Mouse (Mus musculus): Measurements from ENCODE around the gene Ktn1. TPM values are rescaled to one million over a fixed set of nuclear protein-coding genes. Genes with fewer than 3 reads are reported as not detected.

Ktn1 gene
- polyA plus RNA-seq, 1 experiment, result 61.2 TPM

- DNase-seq (ENCODE audit: extremely low spot score in 1 of 2, low spot score in 1 of 2), result no peak
Measured at GRCm38 (mm10) chr14:47663844-47664469, 15.7 kb downstream of the Ktn1 start.

- no peak for DNase-seq (ENCODE audit: extremely low spot score in 1 of 2, low spot score in 1 of 2)
Measured at GRCm38 (mm10) chr14:47664470-47664864, 16.2 kb downstream of the Ktn1 start.

DNA sequence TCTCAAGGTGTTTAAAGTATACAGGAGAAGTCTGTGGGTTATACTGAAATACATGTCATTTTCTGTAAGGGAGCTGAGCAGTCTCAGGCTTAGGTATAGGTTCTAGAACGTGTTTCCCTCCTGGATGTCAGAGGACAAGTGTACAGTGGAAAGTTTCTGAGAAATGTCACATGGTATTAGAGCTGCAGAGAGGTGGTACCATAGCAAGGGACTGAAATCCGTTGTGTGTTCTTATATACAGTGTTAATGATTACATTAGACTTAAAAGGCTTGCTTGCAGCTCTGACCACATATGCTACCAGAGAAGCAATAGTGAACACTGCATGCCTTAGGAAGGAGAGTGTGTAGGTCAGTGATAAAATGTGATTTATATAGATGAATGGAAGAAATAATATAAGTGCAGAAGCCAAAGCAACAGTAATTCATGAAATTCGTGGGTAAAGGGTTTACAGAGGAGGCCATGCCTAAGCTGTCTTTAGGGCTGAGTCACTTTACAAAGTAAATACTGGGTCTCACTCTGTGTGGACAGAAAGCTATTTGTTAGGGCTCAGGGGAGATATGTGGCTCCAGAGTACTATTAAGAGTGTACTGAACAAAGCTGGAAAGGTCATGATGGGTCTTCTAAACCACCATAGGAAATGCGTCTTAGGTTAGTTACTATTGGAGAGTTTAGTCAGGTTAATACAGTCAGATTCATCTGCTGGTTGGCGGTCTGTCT lies 17.0 kb downstream of the Ktn1 start:
- no peak for DNase-seq (ENCODE audit: extremely low spot score in 1 of 2, low spot score in 1 of 2)

DNA sequence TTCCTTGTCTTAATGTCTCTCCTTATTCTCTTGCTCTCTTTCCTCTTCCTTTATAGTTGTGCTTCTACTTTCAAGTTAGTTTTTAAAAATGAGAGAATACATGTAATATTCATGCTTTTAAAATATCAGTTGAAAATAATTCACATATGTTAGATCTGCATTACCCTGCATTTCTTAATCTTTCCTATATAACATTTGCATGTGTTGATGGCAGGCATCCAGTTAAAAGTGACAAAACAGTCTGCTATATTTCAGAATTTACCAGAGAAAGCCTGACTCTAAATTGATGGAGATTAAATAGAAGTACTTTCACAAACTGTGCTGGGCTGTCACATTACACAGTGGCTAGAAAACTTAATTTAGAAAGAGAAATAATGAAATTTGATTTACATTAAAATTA lies 19.8 kb downstream of the Ktn1 start:
- peak in 1 of 2 experiments; percentile 25 for DNase-seq (ENCODE audit: extremely low spot score in 1 of 2, low spot score in 1 of 2)

- DNase-seq (ENCODE audit: extremely low spot score in 1 of 2, low spot score in 1 of 2), result no peak
Measured at GRCm38 (mm10) chr14:47682886-47683285, 34.6 kb downstream of the Ktn1 start.

GRCm38 (mm10) chr14:47684579-47684978 lies 36.3 kb downstream of the Ktn1 start:
- no peak for DNase-seq (ENCODE audit: extremely low spot score in 1 of 2, low spot score in 1 of 2)

- no peak for DNase-seq (ENCODE audit: extremely low spot score in 1 of 2, low spot score in 1 of 2)
Measured at GRCm38 (mm10) chr14:47699126-47699525, 50.9 kb downstream of the Ktn1 start.

- no peak for DNase-seq (ENCODE audit: extremely low spot score in 1 of 2, low spot score in 1 of 2)
Measured at GRCm38 (mm10) chr14:47709546-47709945, 61.3 kb downstream of the Ktn1 start.

GRCm38 (mm10) chr14:47715771-47716170 lies 67.5 kb downstream of the Ktn1 start:
- no peak for DNase-seq (ENCODE audit: extremely low spot score in 1 of 2, low spot score in 1 of 2)

- no peak for DNase-seq (ENCODE audit: extremely low spot score in 1 of 2, low spot score in 1 of 2)
Measured at GRCm38 (mm10) chr14:47717916-47718606, 69.8 kb downstream of the Ktn1 start.

DNA sequence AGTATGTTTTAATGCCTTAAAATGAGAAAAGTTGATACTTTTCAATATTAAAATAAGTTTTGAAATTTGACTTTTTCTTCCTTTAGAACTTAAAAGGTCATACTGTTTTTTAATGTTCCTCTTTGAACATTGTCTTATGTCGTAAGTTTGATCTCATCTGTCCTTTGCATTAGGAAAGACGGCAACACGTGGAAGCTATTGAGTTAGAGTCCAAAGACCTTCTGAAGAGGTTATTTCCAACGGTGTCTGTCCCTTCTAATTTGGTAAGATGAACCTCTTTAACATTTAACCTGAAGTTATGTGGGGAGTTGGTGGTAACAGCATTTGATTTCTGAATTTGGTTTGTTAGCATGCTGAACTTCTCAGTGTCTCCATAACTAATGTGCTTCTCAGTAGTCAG lies 71.8 kb downstream of the Ktn1 start:
- DNase-seq (ENCODE audit: extremely low spot score in 1 of 2, low spot score in 1 of 2), result no peak

GRCm38 (mm10) chr14:47723035-47723434 lies 74.8 kb downstream of the Ktn1 start:
- DNase-seq (ENCODE audit: extremely low spot score in 1 of 2, low spot score in 1 of 2), result no peak

DNA sequence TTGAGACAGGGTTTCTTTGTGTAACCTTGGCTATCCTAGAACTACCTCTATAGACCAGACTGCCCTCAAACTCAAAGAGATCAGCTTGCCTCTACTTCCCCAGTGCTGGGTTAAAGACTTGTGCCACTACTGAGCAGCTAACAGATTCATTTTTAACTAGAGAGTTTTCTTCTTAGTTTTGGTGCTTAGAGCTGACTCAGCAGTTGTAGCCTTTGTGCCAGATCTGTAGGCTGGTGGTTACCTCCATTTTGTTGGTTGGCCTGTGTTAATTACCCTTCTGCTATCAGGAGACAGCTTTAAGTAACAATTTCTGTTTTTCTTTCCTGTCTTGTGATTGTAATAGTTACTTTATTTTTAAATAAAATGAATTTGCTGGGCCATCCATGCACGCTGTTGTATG lies 80.3 kb downstream of the Ktn1 start:
- DNase-seq (ENCODE audit: extremely low spot score in 1 of 2, low spot score in 1 of 2), result no peak

GRCm38 (mm10) chr14:47735354-47735753 lies 87.1 kb downstream of the Ktn1 start:
- no peak for DNase-seq (ENCODE audit: extremely low spot score in 1 of 2, low spot score in 1 of 2)

DNA sequence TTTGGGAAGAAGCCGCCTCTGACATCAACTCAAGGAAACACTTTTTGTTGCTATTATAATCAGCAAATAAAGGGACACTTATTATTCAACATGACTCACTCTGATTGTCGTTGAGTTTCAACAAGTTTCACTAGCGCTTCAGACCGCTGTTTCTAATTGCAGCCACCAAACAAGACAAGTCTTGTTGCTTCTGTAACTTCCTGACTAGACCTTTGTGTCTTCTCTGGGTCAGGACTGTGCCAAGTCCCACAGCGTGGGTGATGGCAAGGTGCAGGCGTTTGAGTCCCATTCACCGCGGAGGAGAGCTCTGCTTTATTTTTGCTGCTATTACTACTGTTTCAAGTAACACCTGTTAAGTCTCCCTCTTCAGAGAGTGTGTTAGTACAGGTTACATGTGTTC lies 88.2 kb downstream of the Ktn1 start:
- no peak for DNase-seq (ENCODE audit: extremely low spot score in 1 of 2, low spot score in 1 of 2)

- no peak for DNase-seq (ENCODE audit: extremely low spot score in 1 of 2, low spot score in 1 of 2)
Measured at GRCm38 (mm10) chr14:47740316-47740996, 92.2 kb downstream of the Ktn1 start.

DNA sequence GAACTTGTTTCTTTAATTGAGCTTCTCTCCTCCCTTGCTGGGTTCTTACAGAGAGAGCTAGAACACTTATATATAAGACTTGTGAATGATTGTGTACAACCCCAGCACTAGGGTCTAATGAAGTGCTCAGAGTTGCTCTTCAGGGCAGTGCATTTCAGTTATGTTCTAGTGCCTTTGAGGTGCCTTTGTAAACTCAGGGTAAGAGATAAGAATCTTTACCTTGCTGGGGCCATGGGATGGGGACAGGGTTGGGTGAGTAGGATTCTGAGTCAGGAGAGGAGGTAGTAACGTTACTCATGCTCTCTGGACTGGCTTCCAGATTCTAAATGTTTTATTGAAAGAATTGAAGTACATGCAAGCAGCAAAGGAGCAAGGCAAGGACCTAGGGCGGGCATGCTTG lies 92.8 kb downstream of the Ktn1 start:
- DNase-seq (ENCODE audit: extremely low spot score in 1 of 2, low spot score in 1 of 2), result no peak

GRCm38 (mm10) chr14:47742674-47743073 lies 94.4 kb downstream of the Ktn1 start:
- DNase-seq (ENCODE audit: extremely low spot score in 1 of 2, low spot score in 1 of 2), result no peak

- DNase-seq (ENCODE audit: extremely low spot score in 1 of 2, low spot score in 1 of 2), result no peak
Measured at GRCm38 (mm10) chr14:47745086-47745485, 96.8 kb downstream of the Ktn1 start.

- no peak for DNase-seq (ENCODE audit: extremely low spot score in 1 of 2, low spot score in 1 of 2)
Measured at GRCm38 (mm10) chr14:47747536-47747935, 99.3 kb downstream of the Ktn1 start.

GRCm38 (mm10) chr14:47748714-47749113 lies 100.5 kb downstream of the Ktn1 start:
- no peak for DNase-seq (ENCODE audit: extremely low spot score in 1 of 2, low spot score in 1 of 2)

Data from frontal cortex, adult 2 months (tissue).